Mouse (Mus musculus) heart, adult 9 months (tissue): Measurements from ENCODE around the gene Myo18b.

Experiments used
- DNase-seq, 2 experiments: peaks; one replicate each; pipeline ENCODE4 v3.0.0; 2022; ENCODE audit warnings: low spot score in 2 of 2

Gene Myo18b

GRCm38 (mm10) chr5:112748001-112748719 lies 148.0 kb downstream of the Myo18b start:
- no peak for DNase-seq

- DNase-seq, result no peak
These were observed 148.7 kb downstream of the Myo18b start for GRCm38 (mm10) chr5:112747306-112747930.

GRCm38 (mm10) chr5:112745176-112745575 lies 151.0 kb downstream of the Myo18b start:
- no peak for DNase-seq

GRCm38 (mm10) chr5:112744571-112744970 lies 151.6 kb downstream of the Myo18b start:
- no peak for DNase-seq

- DNase-seq, result no peak
These were observed 153.0 kb downstream of the Myo18b start for GRCm38 (mm10) chr5:112743121-112743520.

- no peak for DNase-seq
These were observed 155.5 kb downstream of the Myo18b start for GRCm38 (mm10) chr5:112740651-112741050.

- DNase-seq, result no peak
These were observed 161.1 kb downstream of the Myo18b start for GRCm38 (mm10) chr5:112735040-112735439.

- no peak for DNase-seq
These were observed 165.6 kb downstream of the Myo18b start for GRCm38 (mm10) chr5:112730604-112731003.

- no peak for DNase-seq
These were observed 167.7 kb downstream of the Myo18b start for GRCm38 (mm10) chr5:112728432-112728831.

- peak in 1 of 2 experiments; percentile 19 for DNase-seq
These were observed 177.4 kb downstream of the Myo18b start for GRCm38 (mm10) chr5:112718655-112719306.

GRCm38 (mm10) chr5:112714679-112715446 lies 181.3 kb downstream of the Myo18b start:
- DNase-seq, result no peak

- DNase-seq, result no peak
These were observed 186.3 kb downstream of the Myo18b start for GRCm38 (mm10) chr5:112709831-112710230.

GRCm38 (mm10) chr5:112708441-112708840 lies 187.7 kb downstream of the Myo18b start:
- DNase-seq, result no peak

- DNase-seq, result no peak
These were observed 188.7 kb downstream of the Myo18b start for GRCm38 (mm10) chr5:112707478-112707877.

- no peak for DNase-seq
These were observed 195.4 kb downstream of the Myo18b start for GRCm38 (mm10) chr5:112700794-112701193.

GRCm38 (mm10) chr5:112696683-112697082 lies 199.5 kb downstream of the Myo18b start:
- no peak for DNase-seq

- DNase-seq, result no peak
These were observed 200.9 kb downstream of the Myo18b start for GRCm38 (mm10) chr5:112695254-112695711.

- no peak for DNase-seq
These were observed 202.8 kb downstream of the Myo18b start for GRCm38 (mm10) chr5:112693286-112693849.

- no peak for DNase-seq
These were observed 208.9 kb downstream of the Myo18b start for GRCm38 (mm10) chr5:112687100-112687818.

- no peak for DNase-seq
These were observed 209.7 kb downstream of the Myo18b start for GRCm38 (mm10) chr5:112686309-112687099.
